Mouse (Mus musculus) CD4-positive naive resting alpha-beta T cell, adult 76 days (primary cell): ENCODE data around the gene Ddx25. TPM values are rescaled to one million over a fixed set of nuclear protein-coding genes. Genes with fewer than 3 reads are reported as not detected.

Experiments
- total RNA-seq: library from RNA; stranded (reverse); gene quantifications from one replicate; pipeline ENCODE4 v1.2.4, GENCODE M21; 2023

Gene Ddx25
- total RNA-seq, result 0.32 TPM

DNA sequence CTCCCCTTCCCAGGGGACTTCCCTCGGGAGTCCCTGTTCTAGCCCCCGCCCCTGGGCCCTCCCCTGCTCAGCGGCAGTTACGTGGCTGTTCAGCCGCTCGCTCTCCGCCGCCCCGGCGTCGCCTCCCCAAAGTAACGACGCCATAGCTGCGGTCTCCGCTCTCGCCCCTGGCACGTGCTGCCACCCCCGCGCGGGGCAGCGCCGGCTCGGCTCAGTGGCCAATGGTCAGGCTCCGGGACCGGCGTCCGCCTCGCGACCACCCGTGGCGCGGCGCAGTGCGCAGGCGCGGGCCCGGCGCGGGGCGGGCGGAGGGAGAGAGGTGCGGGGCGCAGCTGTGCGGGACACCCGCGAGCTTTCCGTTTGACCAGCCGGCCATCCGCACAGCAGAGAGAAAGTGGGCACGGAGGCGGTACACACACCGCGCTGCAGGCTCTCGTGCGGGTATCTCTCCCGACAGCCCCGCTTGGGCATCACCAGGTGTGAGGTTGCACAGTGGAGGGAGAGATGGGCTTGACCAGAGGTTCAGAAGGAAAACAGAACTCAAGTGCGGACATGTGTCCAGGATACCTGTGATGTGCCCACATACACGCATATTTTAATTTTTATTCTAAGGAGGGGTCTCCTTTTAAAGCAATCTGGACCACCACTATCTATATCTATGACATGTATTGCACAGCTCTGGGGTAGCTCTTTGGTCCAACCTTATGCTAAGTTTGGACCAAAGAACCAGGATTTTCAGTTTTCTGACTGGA lies at the start of gene Ddx25, which contains the start of gene Pus3:
Ddx25 (minus strand) TSS at position 272 of the 752 bp plus-strand sequence.
Pus3 (plus strand) TSS at position 339 of the 752 bp plus-strand sequence.

DNA sequence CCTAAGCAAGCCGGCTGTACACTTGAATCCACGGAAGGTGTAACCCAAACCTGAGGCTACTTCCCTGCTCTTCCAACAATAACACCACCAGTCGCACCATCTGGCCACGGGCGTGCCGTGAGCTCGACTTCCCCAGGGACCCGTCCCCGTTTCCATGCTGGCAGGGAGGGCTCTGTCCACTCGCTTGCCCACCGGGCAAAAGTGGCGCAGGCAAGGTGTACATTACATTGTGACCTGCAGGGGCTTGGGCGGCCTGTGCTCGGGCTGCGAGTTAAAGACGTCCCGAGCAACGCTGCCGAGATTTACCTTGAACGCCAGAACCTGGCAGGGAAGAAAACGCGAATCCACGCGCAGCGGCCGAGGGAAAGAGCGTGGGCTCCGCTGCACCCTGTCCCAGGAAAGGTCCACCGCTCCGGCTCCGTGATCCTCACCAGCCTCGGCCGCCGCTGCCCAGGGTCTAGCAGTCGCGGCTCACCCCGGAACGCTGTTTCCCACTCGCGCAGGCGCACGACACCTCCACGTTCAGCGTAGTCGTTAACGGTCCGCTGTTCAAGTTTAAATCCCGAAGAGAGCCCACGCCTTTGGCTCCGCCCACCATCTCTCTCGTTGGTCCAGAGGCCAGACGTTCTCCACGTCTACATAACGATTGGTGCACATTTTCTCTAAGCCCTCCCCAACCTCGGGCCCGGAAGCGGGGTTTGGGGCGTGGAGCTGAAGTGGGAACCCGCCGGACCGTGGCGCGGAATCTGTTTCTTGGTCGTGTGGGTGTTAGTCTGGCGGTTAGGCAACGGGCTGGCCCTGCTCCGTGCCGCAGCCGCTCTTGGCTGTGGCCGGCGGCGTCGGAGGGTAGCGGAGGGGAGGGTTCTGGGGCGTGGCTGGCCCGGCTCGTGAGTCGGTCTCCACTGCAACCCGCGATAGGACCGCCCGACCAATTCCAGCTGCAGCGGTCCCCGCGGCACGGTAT lies 11.5 kb upstream of the Ddx25 start, which contains the start of the genes Pate2 and Hyls1:
Pate2 (plus strand) TSS at position 714 of the 964 bp plus-strand sequence.
Hyls1 (minus strand) TSS at position 828 of the 964 bp plus-strand sequence.

DNA sequence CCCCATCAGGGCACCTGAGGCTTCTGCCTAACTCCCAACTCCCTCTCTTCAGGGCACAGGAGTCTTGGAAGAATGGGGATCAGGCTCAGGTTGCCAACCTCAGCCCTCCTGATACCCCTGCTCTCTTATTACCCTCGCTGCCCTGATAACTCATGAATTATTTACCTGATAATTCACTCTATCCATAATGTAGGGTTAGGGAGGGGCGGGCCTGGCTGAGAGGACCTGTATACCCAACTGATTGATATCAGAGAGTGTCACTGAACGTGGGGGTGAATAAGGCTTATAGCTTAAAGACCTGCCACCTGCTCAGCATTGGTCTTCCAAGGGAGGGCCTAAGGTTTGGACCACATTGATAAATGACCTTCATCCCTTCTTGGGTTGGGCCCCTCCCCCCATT lies 40.2 kb downstream of the Ddx25 start, which contains the start of gene Gm1113:
Gm1113 (minus strand) TSS at position 101 of the 400 bp plus-strand sequence.

Other genes with a start within 250 kb of the Ddx25 start
- gene Cdon, start 137.4 kb downstream of the Ddx25 start, total RNA-seq, result 24.1 TPM
- not detected for gene Gm1113, start 40.3 kb downstream of the Ddx25 start, total RNA-seq
- 30.6 TPM for gene Pus3, start 67 bp upstream of the Ddx25 start, total RNA-seq
- gene Pate2, start 11.8 kb upstream of the Ddx25 start, total RNA-seq, result 0.32 TPM
- gene Hyls1, start 11.9 kb upstream of the Ddx25 start, total RNA-seq, result 9.1 TPM
- not detected for gene Pate4, start 53.4 kb upstream of the Ddx25 start, total RNA-seq
- not detected for gene Pate3, start 89.7 kb upstream of the Ddx25 start, total RNA-seq
- gene Pate1, start 128.9 kb upstream of the Ddx25 start, total RNA-seq, result not detected
- gene Gm17677, start 182.5 kb upstream of the Ddx25 start, total RNA-seq, result not detected
- gene Gm17727, start 219.6 kb upstream of the Ddx25 start, total RNA-seq, result not detected
- not detected for gene Gm27235, start 231.6 kb upstream of the Ddx25 start, total RNA-seq
- not detected for gene D730048I06Rik, start 231.6 kb upstream of the Ddx25 start, total RNA-seq